Mouse (Mus musculus) limb, embryonic 11.5 days (tissue): ENCODE results near the gene Zp3r. TPM values are rescaled to one million over a fixed set of nuclear protein-coding genes. Genes with fewer than 3 reads are reported as not detected.
A peak's percentile ranks its signal among the peaks of the same experiment; 100 is the strongest.
"Not testable (repeated sequence)": the region's sequence is repeated elsewhere in the genome, so short reads cannot be mapped to it uniquely, and the experiment has no call there.

Experiments
- ATAC-seq: fragments of 200-750 bp; cut with Nextera tagmentation; 2 replicates; pipeline ENCODE4 v1.8.0; 2017; ENCODE audit warnings: low read depth; ENCODE audit not compliant: insufficient number of reproducible peaks, low FRiP score, low TSS enrichment
- DNase-seq: peaks from one replicate; pipeline ENCODE4 v3.0.0-alpha.2; 2015; ENCODE audit warnings: low spot score
- H3K27ac ChIP-seq: fragments of 300-500 bp; sonication (generic); replicated peaks from 2 replicates; pipeline ENCODE4 v1.5.1; 2014; ENCODE audit warnings: low read depth, mild to moderate bottlenecking, low read length
- H3K27me3 ChIP-seq: fragments of 300-500 bp; sonication (generic); 2 replicates; pipeline ENCODE4 v1.6.1; 2014; ENCODE audit warnings: mild to moderate bottlenecking, low read length, mixed read lengths; ENCODE audit not compliant: control insufficient read depth, insufficient read depth
- H3K36me3 ChIP-seq: fragments of 300-500 bp; sonication (generic); 2 replicates; pipeline ENCODE4 v1.6.1; 2014; ENCODE audit warnings: mild to moderate bottlenecking, low read length, moderate library complexity, mixed read lengths; ENCODE audit not compliant: control insufficient read depth, insufficient read depth
- H3K4me1 ChIP-seq: fragments of 300-500 bp; sonication (generic); 2 replicates; pipeline ENCODE4 v1.6.1; 2014; ENCODE audit warnings: low read length, mixed read lengths; ENCODE audit not compliant: control insufficient read depth, insufficient read depth
- H3K4me2 ChIP-seq: fragments of 300-500 bp; sonication (generic); 2 replicates; pipeline ENCODE4 v1.6.1; 2014; ENCODE audit warnings: low read depth, mild to moderate bottlenecking, moderate library complexity; ENCODE audit not compliant: severe bottlenecking
- H3K4me3 ChIP-seq: fragments of 300-500 bp; sonication (generic); 2 replicates; pipeline ENCODE4 v1.5.1; 2014; ENCODE audit warnings: low read depth, low read length
- H3K9ac ChIP-seq: fragments of 300-500 bp; sonication (generic); 2 replicates; pipeline ENCODE4 v1.6.1; 2014; ENCODE audit warnings: mild to moderate bottlenecking, low read length
- H3K9me3 ChIP-seq: fragments of 300-500 bp; sonication (generic); 2 replicates; pipeline ENCODE4 v1.6.1; 2016; ENCODE audit warnings: low read length; ENCODE audit not compliant: control insufficient read depth
- WGBS: fragments of 180-500 bp; shearing (Covaris S2); extraction: QIAGEN DNeasy Blood & Tissue Kit; methylation state at CpG from one replicate; pipeline ENCODE4 v1.1.7; 2014; 5-methylcytosine and 5-hydroxymethylcytosine counted together
- polyA plus RNA-seq: library from polyadenylated mRNA; unstranded; fragments of >200 nt; fragmentation: Nextera tagmentation; extraction: Ambion mirVana; gene quantifications from 2 replicates; pipeline ENCODE4 v1.2.1, GENCODE M21; 2014

Gene Zp3r
- polyA plus RNA-seq, result not detected in 2 replicates

DNA sequence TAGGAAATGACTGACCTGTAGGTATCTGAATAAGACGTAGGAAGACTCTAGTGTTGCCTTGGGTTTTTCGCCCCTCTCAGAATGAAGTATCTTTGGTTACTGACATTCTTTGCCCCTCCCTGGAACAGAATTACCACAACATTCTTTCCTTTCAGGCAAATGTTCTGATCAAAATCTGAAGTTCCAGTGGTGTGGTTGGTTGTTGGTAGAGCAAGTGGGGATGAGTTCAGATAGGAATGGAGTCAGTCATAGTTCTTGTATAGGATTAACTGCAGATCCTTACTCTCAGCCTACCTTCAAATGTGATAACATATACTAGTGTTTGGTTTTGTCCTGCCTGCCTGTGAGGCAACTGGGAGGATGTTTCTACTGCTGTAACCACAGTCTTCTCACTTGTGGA is at the start of gene Zp3r:
Gene Zp3r (minus strand): TSS at position 101 of the 400 bp plus-strand sequence.
- Histone ChIP-seq H3K36me3 (no peaks in the 10 kb centered on the region), H3K4me1 (no peaks in the 10 kb centered on the region), H3K27ac (no peak within 1 kb of the TSS), H3K4me2 (no peak within 1 kb of the TSS), H3K9ac (no peak within 1 kb of the TSS), H3K4me3 (no peak within 1 kb of the TSS), H3K9me3 (no peaks in the 10 kb centered on the region), H3K27me3 (no peaks in the 10 kb centered on the region)
- no peak for DNase-seq
- WGBS, result 91% methylated on average over 2 of the region's 2 CpGs
- ATAC-seq, result no peak

DNA sequence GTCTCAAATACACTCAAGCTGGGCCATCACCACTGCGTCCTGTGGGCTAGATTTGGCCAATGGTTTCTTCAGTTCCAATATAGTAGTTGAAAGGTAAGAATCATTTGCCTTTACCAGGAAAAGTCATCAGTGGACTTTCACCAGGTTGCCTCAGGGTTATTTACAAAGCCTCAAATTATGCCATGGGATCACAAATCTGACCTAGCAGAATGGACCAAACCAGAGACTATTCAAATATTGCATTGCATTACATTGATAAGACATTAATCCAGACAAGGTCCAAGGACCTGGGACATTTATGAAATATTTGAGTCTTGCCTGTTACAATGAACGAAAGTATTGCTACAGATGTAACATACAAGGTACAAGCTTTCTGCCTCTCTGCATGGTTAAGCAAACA is 49.1 kb upstream of the Zp3r start:
- Histone ChIP-seq H3K27me3 (no peaks in the 10 kb centered on the region), H3K4me1 (0 out of 2 replicates have a peak, but pooled peaks cover 3% of the 10 kb centered on the region), H3K4me3 (no peak overlapping the region), H3K4me2 (no peak overlapping the region), H3K36me3 (no peaks in the 10 kb centered on the region), H3K27ac (no peak overlapping the region), H3K9ac (no peak overlapping the region), H3K9me3 (no peaks in the 10 kb centered on the region)
- DNase-seq (no peak), ATAC-seq (no peak)
- WGBS, result 83% methylated on average over 2 of the region's 2 CpGs

- not testable (repeated sequence) for H3K27ac ChIP-seq, H3K27me3 ChIP-seq, H3K4me2 ChIP-seq, H3K9me3 ChIP-seq, H3K9ac ChIP-seq, H3K36me3 ChIP-seq, ATAC-seq, DNase-seq, H3K4me3 ChIP-seq, H3K4me1 ChIP-seq
- WGBS, result 86% methylated on average over 5 of the region's 5 CpGs
Measured at GRCm38 (mm10) chr1:130663576-130663975, 34.2 kb upstream of the Zp3r start.

DNA sequence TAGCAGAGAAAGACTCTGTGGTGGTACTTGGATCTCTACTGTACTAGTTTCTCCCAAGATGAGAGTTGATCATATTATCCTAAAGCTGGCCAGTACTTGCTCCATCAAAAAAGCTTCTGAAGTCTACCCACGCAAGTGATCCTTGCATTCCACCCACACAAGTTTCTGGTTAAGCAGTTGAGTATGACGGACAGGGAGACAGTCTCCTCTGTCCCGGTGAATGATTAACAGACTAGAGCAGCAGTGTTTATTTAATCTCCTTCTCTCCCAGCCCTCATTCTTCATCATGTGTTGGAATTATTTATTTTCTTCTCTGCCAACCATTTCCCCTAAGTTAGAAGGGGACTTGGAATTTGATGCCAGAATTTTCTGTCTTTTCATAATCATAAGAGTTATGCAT is 32.0 kb upstream of the Zp3r start, which contains the start of gene C4bp:
Gene C4bp (minus strand): TSS at position 179 of the 400 bp plus-strand sequence.
- no peaks in the 10 kb centered on the region for H3K36me3 ChIP-seq

GRCm38 (mm10) chr1:130659641-130660040 is 30.2 kb upstream of the Zp3r start:
- DNase-seq, H3K4me3 ChIP-seq, H3K27me3 ChIP-seq, H3K36me3 ChIP-seq, H3K4me1 ChIP-seq, H3K4me2 ChIP-seq, H3K27ac ChIP-seq, ATAC-seq, H3K9me3 ChIP-seq, H3K9ac ChIP-seq: not testable (repeated sequence)
- WGBS, result 13% methylated on average over 5 of the region's 5 CpGs

More for the DNA sequence above, 32.0 kb upstream of the Zp3r start, which contains the start of gene C4bp:
- H3K4me1 ChIP-seq, result no peaks in the 10 kb centered on the region
- 89% methylated on average over 3 of the region's 3 CpGs for WGBS
- DNase-seq, result no peak
- H3K9me3 ChIP-seq, result no peaks in the 10 kb centered on the region
- no peaks in the 10 kb centered on the region for H3K27me3 ChIP-seq
- no peak within 1 kb of the TSS for H3K9ac ChIP-seq
- no peak within 1 kb of the TSS for H3K4me3 ChIP-seq
- no peak within 1 kb of the TSS for H3K4me2 ChIP-seq
- ATAC-seq, result no peak
- H3K27ac ChIP-seq, result no peak within 1 kb of the TSS

DNA sequence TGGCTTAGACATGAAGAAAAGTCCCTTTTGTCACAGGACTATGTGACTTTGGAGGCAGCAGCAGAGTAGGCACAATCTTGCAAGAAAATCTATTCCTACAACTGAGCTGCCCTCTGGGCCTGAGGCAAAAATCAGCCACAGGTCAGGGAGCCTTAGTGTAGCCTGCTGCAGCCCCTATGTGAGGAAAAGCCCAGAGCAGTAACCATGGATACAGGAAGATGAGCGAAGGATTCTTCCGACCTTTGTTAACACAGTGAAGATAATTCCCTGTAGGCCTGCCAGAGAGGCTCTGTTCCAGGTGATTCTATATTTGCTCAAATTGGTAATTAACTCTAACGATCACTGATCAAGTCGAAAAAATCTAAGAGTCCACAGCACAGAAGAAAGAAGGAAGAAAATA is 14.7 kb upstream of the Zp3r start:
- no peaks in the 10 kb centered on the region for H3K36me3 ChIP-seq
- H3K27me3 ChIP-seq, result no peaks in the 10 kb centered on the region
- no peak overlapping the region for H3K9ac ChIP-seq
- no peak for ATAC-seq
- H3K4me2 ChIP-seq, result no peak overlapping the region
- no peaks in the 10 kb centered on the region for H3K9me3 ChIP-seq
- no peak overlapping the region for H3K4me3 ChIP-seq
- WGBS, result 83% methylated on average over 4 of the region's 4 CpGs
- H3K4me1 ChIP-seq, result no peaks in the 10 kb centered on the region
- H3K27ac ChIP-seq, result no peak overlapping the region
- no peak for DNase-seq

DNA sequence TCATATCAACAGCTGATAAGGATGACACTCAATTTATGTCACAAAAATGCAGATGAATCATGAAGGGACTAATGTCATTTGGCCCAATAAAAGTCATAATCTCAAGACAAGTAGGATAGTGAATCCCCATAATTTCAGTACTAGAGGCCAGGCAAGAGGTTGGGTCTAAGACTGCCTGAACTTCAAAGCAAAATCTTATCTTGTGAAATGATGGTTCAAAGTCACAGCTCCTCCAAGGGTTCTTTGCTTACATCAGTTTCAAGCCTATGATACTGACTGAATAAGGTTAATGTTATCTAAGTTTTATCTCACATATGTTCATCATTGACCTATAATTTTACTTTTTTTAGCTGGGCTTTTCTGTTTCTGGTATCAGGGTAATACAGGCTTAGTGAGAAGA is 11.5 kb upstream of the Zp3r start:
- no peaks in the 10 kb centered on the region for H3K9me3 ChIP-seq
- H3K9ac ChIP-seq, result no peak overlapping the region
- no peak overlapping the region for H3K27ac ChIP-seq
- H3K4me2 ChIP-seq, result no peak overlapping the region
- H3K36me3 ChIP-seq, result no peaks in the 10 kb centered on the region
- no peaks in the 10 kb centered on the region for H3K4me1 ChIP-seq
- DNase-seq (no peak), ATAC-seq (no peak)
- no peaks in the 10 kb centered on the region for H3K27me3 ChIP-seq
- H3K4me3 ChIP-seq, result no peak overlapping the region

- Histone ChIP-seq H3K36me3 (no peaks in the 10 kb centered on the region), H3K27me3 (no peaks in the 10 kb centered on the region), H3K9ac (no peak overlapping the region), H3K4me3 (no peak overlapping the region), H3K4me1 (no peaks in the 10 kb centered on the region), H3K27ac (no peak overlapping the region), H3K4me2 (no peak overlapping the region), H3K9me3 (no peaks in the 10 kb centered on the region)
- ATAC-seq (no peak), DNase-seq (peak; percentile 88)
- 30% methylated on average over 16 of the region's 16 CpGs for WGBS
Measured at GRCm38 (mm10) chr1:130633761-130634410, 4.5 kb upstream of the Zp3r start.

GRCm38 (mm10) chr1:130633316-130633715 is 3.9 kb upstream of the Zp3r start:
- no peak for ATAC-seq
- Histone ChIP-seq H3K9me3 (no peaks in the 10 kb centered on the region), H3K9ac (no peak overlapping the region), H3K4me2 (no peak overlapping the region), H3K4me3 (no peak overlapping the region), H3K27ac (no peak overlapping the region), H3K36me3 (no peaks in the 10 kb centered on the region), H3K27me3 (no peaks in the 10 kb centered on the region), H3K4me1 (no peaks in the 10 kb centered on the region)
- 89% methylated on average over 8 of the region's 8 CpGs for WGBS
- no peak for DNase-seq
